Mouse (Mus musculus): ENCODE data around the gene Zfp352. TPM values are rescaled to one million over a fixed set of nuclear protein-coding genes. Genes with fewer than 3 reads are reported as not detected.
"Not testable (repeated sequence)": the region's sequence is repeated elsewhere in the genome, so short reads cannot be mapped to it uniquely, and the experiment has no call there.

The Zfp352 gene
- total RNA-seq (2021): not detected
- long read RNA-seq, experiment 1: 0 reads
- long read RNA-seq, experiment 2: 0 reads

- no peak for DNase-seq
Measured at GRCm38 (mm10) chr4:90218520-90218919, at the start of gene Zfp352. TSS of gene Zfp352 (plus strand) at chr4:90218820.

DNA sequence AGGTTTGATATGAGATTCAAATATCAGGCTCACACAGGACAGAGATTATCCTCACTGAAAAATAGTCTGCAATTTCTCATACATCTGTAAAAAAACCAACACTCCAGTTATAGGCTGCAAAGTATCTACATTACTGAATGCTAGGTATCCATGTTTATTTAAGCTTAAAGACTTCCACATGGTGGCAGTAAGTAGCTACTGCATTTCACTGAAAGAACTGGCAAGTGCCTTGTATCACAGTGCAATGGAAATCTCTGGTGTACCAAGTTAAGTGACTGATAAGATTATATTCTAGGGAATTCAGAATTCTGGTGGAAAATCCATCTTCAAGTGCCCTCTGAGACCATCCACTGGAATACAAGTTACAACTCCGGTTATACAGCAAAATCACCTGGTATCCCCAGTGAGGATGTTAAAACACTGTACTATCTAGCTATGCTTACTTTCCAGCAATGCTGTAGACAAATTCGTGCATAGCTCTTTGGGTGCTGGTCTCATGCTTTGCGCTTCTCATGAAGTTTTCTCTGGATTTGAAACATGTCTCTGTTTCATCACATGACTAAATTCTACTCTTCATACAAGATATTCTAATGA, 47.6 kb upstream of the Zfp352 start:
- no peak for DNase-seq

GRCm38 (mm10) chr4:90174036-90174435, 44.6 kb upstream of the Zfp352 start:
- DNase-seq: no peak

- DNase-seq: no peak
Measured at GRCm38 (mm10) chr4:90203421-90203820, 15.2 kb upstream of the Zfp352 start.

- no peak for DNase-seq
Measured at GRCm38 (mm10) chr4:90211475-90211874, 7.1 kb upstream of the Zfp352 start.

DNA sequence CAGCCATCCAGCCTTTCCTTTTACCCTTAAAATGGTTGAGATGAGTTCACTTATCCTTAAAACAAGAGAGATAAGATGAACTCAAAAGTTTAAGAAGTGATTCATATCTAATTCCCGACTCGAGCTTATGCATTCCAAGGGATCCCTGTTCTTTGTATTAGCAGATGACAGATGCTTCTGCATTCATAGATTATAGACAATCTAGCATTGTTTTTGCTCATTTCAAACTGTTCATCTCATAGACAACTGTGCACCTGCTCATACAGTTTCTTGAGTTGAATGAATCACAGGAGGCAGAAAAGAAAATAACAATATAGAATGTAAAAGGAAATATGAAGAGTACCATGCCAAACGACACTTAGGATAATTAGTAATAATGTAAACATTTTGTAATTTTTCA, 6.5 kb upstream of the Zfp352 start:
- no peak for DNase-seq

- DNase-seq: not testable (repeated sequence)
Measured at GRCm38 (mm10) chr4:90235646-90236045, 17.0 kb downstream of the Zfp352 start.

- no peak for DNase-seq
Measured at GRCm38 (mm10) chr4:90269781-90270180, 51.2 kb downstream of the Zfp352 start.

Measured in adrenal gland, postnatal 10 days (tissue).